Mouse (Mus musculus): Measurements from ENCODE around the gene Tspan18.

The Tspan18 gene

GRCm38 (mm10) chr2:93266565-93267169 lies 67.6 kb downstream of the Tspan18 start:
- DNase-seq (ENCODE audit: extremely low read depth, low read depth), result no peak

- DNase-seq (ENCODE audit: extremely low read depth, low read depth), result no peak
These were observed 71.7 kb downstream of the Tspan18 start for GRCm38 (mm10) chr2:93262291-93263285.

DNA sequence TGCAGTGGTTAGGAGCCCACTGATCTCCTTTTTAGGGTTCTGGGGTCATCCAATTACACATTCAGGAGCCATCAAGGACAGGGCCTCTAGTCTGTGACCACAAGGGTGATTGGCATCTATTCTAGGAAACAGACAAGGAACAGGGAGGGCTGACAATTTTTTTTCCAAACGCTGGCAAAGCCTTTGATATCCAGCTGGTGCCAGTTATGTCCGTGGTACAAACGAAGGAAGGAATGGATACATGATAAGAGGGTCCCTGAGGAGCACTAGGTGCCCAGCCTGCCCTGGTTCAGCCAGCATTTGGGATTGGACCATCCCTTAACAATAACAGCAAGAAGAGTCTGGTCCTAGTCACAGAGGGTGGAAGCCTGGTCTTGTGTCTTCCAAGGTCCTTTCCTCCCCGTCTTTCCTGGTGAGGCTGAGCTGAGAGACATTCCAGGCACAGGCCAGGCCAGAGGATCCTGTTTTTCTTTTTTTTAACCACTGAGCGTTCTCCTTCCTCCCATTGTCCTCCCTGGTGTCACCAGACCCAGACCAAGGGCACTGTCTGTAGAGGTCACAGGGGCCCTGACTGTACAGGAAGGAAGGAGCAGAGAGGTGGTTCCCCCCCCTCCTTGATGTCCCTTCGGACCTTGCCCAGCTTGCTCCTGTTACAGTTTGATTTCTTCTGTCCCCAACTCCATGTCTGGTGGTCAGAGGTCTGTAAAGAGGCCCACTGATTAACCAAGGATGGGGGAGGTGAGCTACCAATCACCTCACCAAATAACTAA lies 72.6 kb downstream of the Tspan18 start:
- DNase-seq (ENCODE audit: extremely low read depth, low read depth), result no peak

GRCm38 (mm10) chr2:93257634-93258033 lies 76.7 kb downstream of the Tspan18 start:
- DNase-seq (ENCODE audit: extremely low read depth, low read depth), result no peak

DNA sequence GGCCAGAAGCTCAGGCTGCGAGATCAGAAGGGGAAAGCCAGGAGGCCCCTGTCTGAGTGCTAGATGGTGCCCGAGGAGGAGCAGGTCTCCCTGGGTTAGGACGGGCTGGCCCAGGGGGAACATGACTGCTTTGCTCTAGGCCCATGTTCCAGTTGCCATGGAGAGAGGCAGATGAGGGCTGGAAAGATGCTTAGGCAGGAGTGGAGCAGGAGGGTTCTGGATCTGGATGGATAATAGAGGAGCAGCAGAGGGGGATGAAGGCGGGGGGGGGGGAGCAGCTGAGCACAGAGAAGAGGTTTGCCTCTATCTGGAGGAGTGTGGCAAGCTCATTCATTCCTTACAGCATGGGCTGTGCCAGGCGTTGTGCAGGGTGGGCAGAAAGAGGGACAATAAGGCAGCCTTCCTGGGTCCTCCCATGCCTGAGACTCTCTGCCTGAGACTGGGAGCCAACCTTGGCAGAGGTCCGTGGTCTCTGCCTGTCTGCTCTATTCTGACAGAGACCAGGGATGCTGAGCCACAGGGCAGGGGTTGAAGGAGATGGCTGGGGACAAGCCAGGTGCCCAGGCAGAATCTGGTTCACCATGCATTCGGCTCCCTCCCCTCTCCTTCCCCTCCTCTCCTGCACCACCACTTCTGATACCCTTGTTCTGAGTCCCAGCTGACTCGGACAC lies 77.4 kb downstream of the Tspan18 start:
- DNase-seq (ENCODE audit: extremely low read depth, low read depth), result no peak

GRCm38 (mm10) chr2:93252356-93252755 lies 81.9 kb downstream of the Tspan18 start:
- DNase-seq (ENCODE audit: extremely low read depth, low read depth), result no peak

DNA sequence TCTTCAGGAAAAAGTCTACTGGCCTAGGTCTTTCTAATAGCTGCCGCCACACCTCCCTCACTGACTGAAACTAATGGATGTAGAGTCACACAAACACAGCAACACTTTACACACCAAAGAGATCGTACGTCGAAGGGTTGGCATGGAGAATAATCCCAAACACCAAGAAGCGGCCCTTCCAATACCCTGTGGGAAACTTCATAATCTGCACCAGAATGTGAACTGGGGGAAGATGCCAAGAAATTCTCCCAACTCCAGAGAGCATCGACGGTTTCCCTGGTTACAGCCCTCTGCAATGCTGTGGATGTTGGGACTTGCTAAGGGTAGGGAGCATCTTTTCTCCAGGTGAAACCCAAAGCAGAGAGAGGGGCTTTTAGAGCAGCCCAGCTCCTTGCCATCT lies 83.7 kb downstream of the Tspan18 start:
- DNase-seq (ENCODE audit: extremely low read depth, low read depth), result no peak

- no peak for DNase-seq (ENCODE audit: extremely low read depth, low read depth)
These were observed 85.2 kb downstream of the Tspan18 start for GRCm38 (mm10) chr2:93249058-93249457.

DNA sequence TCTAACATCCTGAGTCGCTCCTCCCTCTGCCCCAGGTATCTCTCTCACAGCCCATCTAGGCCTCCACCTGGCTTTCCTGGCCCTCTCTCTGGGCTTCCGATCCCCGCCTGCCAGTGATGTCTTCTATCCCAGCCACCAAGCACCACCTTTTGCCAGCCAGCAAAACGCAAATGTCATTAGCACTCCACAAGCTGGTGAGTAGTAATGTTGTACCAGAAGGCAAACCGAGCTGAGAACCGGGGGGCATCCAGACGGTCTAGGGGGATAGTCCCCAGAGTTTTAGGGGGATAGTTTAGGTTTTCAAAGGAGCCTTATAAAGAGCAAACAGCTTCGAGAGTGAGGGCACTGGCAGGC lies 90.2 kb downstream of the Tspan18 start:
- no peak for DNase-seq (ENCODE audit: extremely low read depth, low read depth)

- DNase-seq (ENCODE audit: extremely low read depth, low read depth), result no peak
These were observed 90.7 kb downstream of the Tspan18 start for GRCm38 (mm10) chr2:93243439-93244089.

DNA sequence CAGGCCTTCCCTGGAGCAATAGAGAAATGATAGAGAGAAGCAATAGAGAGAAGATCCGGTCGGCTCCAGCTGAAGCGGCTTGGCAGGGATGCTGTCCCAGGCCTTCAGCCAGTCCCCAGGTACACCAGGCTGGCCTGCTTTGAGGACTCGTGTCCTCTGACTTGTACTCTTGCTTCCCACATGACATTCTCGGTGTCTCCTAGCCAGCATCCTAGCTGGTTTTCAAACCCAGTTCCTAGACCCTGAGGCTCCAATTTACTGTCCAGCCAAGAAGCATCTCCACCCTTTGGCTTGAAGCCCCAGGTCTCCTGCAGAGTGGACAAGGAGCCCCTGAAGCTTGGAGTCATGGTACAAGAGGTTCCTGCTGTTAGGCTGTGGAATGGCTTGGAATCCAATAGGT lies 92.1 kb downstream of the Tspan18 start:
- DNase-seq (ENCODE audit: extremely low read depth, low read depth), result no peak

GRCm38 (mm10) chr2:93238864-93239263 lies 95.4 kb downstream of the Tspan18 start:
- DNase-seq (ENCODE audit: extremely low read depth, low read depth), result no peak

DNA sequence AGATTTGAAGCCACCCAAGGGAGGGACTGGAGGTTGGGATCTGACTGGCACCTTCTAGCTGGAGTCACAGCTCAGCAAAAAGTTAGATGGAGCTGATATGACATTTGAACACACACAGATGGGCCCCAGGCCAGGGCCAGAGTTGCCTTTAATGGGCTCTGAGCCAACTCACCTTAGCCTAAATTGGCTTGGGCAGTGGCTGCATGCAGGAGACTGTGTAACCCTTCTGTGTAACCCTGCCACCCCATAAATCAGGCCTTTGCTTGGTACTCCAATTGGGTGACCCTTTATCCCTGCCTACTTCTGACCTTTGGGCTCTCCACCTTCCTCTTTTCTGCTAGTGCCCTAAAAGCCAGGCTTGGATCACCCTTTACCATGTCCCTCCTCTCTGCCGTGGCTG lies 97.2 kb downstream of the Tspan18 start:
- no peak for DNase-seq (ENCODE audit: extremely low read depth, low read depth)

- DNase-seq (ENCODE audit: extremely low read depth, low read depth), result no peak
These were observed 102.2 kb downstream of the Tspan18 start for GRCm38 (mm10) chr2:93232141-93232540.

- DNase-seq (ENCODE audit: extremely low read depth, low read depth), result no peak
These were observed 105.9 kb downstream of the Tspan18 start for GRCm38 (mm10) chr2:93228480-93228824.

DNA sequence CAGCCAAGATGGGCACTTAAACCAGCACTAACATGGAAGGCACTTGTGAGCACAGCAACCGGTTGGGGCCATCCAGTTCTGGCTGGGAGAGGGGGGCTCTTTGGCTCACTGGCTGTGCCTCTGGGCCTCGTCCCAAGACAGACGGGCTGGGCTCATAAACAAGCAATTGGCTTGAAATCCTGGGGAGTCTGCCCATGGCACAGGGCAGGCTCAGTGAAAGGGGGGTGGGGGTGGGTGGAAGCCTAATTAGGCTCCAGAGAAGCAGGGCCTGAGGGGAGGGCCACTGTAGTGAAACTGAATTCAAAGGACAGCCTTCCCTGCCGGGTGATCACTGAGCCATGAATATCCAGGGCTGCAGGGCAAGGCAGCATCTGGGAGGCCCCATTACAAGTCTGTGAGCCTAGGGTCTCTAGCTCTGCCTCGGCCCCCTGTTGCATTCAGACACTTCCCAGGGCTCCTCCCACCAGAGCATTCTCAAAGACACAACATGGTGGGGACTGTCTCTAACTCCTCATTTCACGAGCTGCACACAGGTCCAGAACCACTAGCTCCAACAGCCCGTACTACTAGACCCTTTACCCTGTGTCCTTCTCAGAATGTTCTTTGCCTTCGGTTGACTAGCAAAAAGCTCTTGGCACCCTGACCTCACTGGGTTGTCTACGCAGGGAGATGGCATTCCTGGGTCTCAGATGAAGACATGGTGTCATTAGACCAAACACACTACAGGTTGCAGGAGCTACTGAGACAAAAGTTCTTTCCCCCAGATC lies 106.4 kb downstream of the Tspan18 start:
- DNase-seq (ENCODE audit: extremely low read depth, low read depth), result no peak

- DNase-seq (ENCODE audit: extremely low read depth, low read depth), result peak; percentile 17
These were observed 107.4 kb downstream of the Tspan18 start for GRCm38 (mm10) chr2:93226606-93227595.

DNA sequence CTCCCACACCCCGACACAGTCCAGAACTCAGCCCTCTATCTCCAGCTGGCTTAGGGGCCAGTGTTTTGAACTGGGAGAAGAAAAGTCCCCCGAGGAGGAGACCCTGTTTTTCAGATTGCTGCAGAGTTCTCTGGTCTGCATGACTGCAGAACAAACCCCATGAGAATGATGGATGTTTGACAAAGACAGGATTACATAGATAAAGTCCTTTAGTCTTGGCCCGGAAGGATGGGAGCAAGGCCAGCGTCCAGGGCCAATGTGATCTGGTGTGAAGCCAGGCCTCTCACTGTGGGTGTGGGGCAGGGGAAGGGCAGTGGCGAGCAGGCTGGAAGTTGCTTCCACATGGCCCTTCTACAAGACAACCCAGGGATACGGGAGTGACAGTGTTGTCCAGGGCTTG lies 110.8 kb downstream of the Tspan18 start:
- DNase-seq (ENCODE audit: extremely low read depth, low read depth), result no peak

GRCm38 (mm10) chr2:93220447-93220846 lies 113.9 kb downstream of the Tspan18 start:
- DNase-seq (ENCODE audit: extremely low read depth, low read depth), result no peak
